Mouse (Mus musculus) urinary bladder, adult 2 months (tissue): ENCODE measurements around the gene Spp2. TPM values are rescaled to one million over a fixed set of nuclear protein-coding genes. Genes with fewer than 3 reads are reported as not detected.
"Not testable (repeated sequence)": the region's sequence is repeated elsewhere in the genome, so short reads cannot be mapped to it uniquely, and the experiment has no call there.

Experiments
- DNase-seq: peaks from one replicate; pipeline ENCODE4 v3.0.0; 2022; ENCODE audit warnings: low spot score
- polyA plus RNA-seq: library from polyadenylated mRNA; depleted of rRNA; stranded (reverse); fragments of >200 nt; gene quantifications from 2 replicates; pipeline ENCODE4 v1.2.3, GENCODE M21; 2012

Gene Spp2
- polyA plus RNA-seq, 1 experiment: not detected

DNA sequence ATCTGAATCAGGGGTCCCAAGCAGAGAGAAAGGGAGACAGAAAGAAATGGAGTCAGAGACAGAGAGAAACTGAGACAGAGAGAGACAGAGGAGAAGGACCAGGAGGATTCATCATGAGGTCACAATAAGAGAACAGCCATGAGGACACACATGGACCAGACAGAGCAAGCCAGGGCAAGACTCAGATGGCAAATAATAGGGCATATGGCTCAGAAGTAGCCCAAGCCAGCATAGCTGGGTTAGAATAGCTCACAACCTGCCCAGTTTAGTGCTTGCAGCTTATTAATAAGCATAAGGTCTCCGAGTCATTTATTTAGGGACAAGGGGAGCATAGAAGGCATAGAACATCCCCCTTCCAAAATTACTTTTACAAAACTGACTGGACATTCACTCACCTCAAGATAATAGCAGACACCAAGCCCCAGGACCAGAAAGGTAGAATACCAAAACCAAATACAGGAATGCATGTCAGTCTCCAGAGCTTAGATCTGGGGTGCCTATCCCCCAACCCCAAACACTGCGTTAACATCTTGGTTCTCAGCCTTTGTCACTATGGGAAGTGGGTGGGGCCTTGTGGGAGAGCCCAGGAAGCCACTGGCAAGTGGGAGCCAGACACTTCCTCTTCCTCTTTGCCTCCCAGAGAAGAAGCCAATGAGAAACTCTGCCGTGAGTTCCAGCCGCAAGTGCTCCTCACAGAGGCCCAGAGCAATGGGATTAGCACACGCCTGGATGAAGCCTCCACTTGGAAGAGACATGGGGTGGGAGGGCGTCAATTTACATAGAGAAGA lies 26.5 kb downstream of the Spp2 start:
- DNase-seq: no peak

DNA sequence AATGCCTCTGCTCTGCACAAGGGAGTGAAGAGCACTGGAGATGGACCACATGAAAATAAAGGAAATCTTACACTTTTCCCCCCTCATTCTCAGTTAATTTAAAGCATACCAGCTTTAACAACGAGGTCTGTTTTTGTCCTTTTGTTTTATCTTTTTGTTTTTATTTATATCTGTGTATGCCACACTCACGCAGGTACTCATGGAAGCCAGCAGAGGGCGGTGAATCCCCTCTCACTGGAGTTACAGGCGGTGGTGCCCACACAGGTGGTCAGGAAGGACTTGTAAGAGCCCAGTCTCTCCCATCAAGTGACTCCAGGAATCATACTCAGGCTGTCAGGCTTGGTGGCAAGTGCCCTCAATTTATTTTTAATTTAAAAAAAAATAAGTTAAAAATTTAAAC lies 27.3 kb downstream of the Spp2 start:
- no peak for DNase-seq

DNA sequence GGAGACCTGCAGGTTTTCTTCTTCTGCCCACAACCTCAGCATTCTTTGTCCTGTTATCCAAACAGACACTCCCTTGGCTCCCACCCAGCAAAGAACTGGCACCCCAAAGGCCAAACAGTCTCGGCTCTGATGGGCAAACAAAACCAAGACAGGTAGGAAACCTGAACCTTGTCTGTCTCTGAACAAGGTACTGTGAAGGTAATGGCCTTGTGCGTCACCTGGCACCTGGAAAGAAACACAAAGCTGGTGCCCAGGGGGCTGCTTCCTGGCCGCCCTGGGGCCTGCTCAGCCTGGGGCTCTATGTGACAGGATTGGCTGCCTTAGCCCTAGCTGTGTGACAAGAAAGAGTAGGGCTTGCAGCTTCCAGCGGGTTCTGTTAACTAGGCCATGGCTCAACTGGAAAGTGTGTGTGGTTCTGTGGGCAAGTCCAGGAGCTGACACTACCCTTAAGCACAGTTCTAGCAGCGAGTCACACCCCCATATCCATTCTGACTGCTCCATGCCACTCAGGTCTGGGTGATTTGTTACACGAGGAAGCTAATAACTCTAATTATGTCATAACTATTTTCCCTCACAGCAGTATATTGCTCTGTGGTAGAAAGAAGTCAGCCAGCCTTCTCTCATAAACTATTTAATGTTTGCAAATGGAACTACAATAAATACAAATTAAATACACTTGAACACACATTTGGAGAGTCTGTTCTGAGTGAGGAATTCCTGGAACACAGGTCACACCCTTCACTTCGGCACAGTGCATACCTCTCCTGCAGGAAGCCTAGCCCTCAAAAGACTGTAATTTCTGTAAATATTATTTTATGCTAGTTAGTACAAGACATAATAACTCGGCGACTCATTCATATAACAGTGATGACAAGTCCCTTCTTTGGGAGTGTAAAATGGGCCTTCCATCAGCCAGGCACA lies 30.7 kb downstream of the Spp2 start:
- DNase-seq: peak; percentile 26

DNA sequence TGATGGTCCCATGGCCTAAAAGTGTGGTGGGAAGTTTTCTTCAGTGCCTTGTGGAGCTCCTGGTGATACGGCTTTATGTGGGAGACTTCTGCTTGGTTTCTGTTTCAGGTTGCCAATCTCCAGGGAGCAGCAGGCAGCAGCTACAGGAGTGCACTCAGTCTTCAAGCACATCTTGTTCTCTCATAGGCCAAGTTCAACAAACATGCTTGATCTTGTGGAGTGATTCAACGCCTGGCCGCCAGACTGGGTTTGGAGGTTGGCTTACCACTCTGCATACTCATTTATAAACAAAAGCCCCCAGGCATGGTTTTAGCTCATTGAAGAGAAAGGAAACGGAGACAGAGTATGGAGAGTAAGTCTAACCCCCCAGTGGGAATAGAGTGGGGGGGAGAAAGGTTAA lies 36.6 kb downstream of the Spp2 start:
- DNase-seq: no peak

DNA sequence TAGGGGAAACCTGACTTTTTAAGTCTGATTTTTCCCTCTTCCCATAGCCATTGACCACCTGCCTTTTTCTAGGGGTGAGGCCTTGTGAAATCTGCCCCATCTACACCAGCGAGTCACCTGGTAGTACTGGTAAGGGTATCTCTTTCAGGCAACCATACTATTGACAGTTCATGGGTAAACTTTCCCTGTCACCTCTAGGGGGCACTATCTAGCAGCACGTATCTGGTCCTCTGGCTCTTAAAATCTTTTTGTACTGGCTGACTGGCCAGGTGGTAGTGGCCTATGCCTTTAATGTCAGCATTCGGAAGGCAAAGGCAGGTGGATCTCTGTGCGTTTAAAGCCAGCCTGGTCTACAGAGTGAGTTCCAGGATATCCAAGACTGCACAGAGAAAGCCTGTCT lies 38.6 kb downstream of the Spp2 start:
- no peak for DNase-seq

DNA sequence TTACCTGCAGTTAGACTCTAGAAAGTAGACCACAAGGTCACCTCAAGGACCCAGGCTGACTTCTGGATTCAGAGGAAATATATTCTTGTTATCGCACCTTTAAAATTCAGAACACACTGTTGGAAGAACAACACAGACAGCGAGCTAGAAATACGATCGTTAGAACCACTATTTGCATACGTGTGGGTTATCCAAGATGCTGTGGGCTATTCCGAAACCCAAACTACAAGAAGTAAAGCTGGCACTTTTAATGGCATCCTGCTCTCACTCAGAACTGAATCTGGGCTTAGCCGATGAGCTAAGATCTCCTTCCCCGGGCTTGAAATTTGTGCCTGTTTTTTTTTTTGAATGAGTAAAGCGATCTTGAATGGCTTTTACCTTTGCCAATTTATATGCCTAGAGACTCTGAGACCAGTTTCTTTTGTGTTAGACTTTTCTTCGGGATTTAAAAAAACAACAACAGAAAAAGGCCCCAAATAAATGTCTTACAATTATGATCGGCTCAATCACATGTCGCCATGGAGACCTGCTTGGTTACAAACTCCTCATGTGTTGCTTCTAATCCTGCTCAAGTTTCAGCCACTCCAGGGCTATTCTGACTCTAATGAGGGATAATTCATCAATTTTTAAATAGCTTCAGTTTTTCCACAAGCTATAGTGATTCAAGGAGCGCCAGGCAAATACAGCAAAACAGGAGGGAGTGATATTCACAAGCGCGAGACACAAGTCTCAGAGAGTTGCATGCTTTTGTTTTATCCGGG lies 39.7 kb downstream of the Spp2 start:
- DNase-seq: no peak

DNA sequence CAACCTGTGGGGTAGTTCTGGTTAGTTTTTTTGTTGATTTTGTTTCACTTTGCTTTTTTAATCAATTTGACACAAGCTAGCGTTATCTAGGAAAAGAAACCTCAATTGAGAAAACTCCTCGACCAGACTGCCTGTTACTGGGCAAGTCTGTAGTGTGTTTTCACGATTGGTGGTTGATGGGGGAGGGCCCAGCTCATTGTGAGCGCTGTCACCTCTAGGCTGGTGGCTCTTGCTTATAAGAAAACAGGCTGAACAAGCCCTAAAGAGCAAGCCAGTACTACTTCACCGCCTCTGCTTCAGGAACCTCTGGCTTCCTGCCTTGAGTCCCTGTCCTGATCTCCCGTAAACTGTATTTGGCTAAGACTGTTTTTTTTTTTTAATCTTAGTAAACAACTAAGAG lies 40.7 kb downstream of the Spp2 start:
- no peak for DNase-seq

DNA sequence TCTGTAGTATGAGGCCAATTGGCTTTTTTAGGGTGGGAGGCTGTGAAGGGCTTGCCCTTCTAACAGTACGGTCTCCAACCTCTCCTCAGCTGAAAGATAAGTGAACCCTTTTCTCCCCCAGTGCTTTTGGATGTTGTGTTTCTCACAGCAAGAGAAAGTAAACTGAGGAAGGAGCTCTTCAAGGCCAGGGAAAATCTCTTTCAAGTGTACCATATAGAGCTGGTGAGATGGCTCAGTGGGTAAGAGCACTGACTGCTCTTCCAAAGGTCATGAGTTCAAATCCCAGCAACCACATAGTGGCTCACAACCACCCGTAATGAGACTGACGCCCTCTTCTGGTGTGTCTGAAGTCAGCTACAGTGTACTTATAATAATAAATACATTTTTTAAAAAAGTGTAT lies 41.3 kb downstream of the Spp2 start:
- not testable (repeated sequence) for DNase-seq

DNA sequence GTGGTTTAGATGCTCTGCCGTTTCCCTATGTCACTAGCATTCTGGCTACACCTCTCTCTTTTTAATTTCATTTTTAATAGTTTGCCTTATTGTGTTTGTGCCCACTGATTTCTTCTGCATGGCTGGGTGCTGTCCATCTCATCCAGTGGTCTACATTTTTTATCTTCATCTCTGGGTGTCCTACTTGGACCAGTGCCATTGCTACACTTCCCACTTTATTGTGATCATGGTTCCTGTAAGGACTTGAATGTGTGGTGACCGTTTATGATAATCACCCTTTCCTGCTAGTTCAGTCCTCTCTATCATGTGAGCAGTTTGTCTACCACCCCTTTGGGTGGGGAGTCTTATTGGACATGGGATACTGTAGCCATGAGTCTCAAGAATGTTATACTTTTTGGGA lies 43.0 kb downstream of the Spp2 start:
- DNase-seq: no peak

DNA sequence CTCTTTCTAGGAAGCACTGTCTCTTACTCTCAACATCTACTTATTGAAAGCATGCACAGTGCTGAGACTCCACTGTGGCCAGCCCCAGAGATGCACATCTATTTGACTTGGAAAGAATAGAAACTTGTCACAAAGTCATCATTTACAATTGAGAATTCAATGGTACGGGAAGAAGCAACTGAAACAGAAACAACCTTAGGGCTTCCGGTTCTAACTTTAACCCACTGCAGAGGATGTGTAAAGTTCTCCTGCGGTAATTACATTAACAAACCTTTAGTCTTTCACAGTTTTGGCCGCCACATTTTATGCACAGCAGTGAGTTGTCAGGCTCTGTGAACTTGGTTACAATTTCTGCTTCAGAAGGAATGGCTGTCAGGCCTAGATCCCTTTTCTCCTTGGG lies 43.9 kb downstream of the Spp2 start:
- no peak for DNase-seq

DNA sequence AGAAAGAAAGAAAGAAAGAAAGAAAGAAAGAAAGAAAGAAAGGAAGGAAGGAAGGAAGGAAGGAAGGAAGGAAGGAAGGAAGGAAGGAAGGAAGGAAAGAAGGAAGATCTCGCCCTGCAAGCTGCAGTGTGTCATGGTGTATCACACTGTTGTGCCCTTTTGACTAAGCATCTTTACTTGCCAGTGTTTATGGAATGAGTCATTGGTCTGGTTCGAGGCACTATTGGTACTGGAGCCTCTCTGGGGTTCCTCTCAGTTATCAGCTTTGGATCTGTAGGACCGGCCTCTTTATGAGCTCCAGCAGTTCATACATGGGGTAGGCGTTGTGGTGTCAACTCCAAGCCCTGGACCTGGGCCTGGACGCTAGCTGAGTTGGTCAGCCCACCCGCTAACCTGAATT lies 45.4 kb downstream of the Spp2 start:
- DNase-seq: no peak

DNA sequence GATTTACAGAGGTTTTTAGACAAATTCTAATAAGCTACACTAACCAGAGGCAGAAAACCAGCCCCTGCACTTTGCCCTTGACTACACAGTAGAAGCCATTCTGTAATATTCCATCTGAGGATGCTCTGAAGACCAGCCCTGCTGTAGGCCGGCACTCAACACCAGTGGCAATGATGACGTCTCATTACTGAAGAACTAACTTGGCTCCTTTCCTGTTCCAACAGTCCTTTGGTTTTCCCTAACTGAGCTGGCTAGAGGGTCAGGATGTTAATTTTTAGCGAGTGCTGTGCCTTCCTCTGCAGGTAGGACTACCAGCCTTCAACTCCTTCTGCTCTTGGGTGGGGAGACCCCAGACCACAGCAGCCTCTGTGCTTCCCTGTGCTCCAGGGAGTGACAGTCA lies 47.9 kb downstream of the Spp2 start:
- DNase-seq: no peak

DNA sequence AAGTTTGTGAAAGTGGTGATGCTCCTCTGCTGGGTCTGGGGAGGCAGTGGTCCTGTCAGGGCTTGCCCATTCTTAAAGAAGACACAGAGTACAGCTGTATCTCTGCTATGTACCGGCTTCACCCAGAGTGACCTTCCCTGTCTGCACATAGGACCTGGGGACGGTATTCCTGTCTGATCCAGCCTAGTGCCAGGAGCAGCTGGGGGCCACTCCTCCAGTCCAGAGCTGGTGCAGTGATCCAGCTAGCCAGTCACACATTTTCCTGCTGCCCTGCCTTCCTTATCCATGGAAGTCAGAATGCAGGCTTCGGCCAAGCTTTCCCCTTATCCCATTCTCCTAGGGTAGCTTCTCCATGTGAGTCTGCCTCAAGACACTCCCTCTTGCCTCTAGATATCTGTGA lies 49.0 kb downstream of the Spp2 start:
- DNase-seq: no peak

DNA sequence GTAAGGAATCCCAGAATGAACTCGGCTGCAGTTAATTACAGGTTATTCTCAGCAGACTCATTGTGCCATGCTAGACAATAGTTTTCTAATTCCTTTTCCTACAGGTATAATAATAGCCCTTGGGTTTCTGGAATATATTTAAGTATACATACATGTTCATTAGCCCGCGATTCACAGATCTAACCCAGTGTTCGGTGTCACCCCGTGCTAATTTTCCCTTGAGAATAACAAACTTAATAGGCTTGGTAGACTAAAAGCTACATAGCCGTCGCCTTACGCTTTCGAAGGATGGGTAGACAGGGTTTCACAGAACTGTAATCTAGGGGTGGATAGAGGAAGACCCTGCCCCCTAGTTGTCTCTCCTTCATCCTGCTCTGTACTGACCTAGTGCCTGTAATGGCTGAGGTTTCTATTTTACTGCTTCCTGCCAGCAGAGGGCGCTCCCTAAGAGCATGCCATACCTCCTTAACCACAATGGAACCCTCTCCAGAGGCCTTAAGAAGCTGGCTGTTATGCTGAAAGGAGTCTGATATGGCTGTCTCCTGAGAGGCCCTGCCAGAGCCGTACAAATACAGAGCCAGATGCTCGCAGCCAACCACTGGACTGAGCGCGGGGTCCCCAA lies 49.8 kb downstream of the Spp2 start:
- peak; percentile 37 for DNase-seq

DNA sequence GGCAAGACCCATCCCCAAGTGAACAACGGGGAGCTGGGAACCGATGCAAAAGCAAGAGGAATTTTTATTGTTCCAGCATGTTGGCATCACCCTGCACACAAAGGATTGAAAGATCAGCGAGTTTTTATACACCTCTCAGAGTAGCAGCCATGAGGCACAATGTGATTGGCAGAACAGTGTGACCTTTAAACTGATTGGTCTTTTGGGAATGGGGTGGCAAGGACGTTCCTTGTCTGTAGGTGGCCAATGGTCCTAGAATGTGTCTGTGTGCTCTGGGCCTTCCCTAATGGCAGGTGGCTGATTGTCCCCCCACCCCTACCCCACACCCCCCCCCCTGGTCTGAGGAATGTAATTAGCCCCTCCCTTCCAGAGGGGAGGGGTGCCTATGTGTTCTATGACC lies 52.4 kb downstream of the Spp2 start:
- DNase-seq: no peak

DNA sequence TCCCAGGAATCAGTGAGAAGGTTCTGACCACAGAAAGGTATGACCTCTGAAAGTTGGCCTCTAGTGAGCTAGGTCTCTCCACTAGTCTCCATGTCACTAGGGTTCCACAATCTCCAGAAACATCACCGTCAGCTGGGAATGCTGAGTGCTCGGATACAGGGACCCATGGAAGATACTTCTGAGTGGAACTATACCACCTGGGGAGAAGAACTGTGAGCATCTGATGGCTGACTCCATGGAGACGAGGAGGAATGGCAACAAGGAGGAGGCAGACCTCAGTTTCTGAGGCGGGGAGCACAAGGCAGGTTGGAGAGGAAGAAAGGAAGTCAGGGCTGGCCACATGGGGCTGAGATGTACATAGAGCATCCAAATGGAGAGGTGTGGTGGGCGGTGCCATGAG lies 52.9 kb downstream of the Spp2 start:
- DNase-seq: no peak

DNA sequence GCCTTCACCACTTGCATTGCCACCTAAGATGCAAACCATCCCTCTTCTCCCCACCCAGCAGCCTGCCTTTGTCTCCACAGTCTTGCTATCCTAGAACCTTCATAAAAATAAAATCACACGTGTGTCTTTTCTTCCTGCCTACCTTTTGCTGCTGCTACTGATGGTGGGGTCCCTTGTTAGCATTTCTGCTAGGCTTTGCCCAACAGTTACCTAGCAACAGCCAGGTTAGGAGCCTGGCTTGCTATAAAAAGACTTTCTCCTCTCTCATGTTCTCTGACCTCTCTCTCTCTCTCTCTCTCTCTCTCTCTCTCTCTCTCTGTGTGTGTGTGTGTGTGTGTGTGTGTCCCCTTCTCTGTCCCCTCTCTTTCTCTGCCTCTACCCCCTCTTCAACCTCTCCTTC lies 54.3 kb downstream of the Spp2 start:
- DNase-seq: no peak

DNA sequence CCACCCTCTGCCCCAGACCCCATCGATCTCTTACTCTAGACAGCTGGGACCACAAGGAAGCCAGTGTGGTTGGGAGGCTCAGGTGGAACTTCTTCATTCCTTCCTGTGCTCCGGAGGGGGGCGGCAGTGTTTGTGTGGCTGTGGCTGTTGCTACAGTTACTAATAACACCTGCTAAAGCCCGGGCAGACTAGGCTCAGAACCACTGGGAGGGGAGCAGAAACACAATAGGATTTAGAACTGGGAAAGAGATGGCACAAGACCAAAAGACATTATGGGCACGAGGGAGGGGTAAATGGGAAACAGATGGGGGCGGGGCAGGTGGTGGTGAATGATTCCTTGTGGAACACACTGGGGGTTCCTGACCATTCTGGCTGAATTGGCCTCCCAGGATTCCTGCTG lies 55.7 kb downstream of the Spp2 start:
- DNase-seq: no peak

DNA sequence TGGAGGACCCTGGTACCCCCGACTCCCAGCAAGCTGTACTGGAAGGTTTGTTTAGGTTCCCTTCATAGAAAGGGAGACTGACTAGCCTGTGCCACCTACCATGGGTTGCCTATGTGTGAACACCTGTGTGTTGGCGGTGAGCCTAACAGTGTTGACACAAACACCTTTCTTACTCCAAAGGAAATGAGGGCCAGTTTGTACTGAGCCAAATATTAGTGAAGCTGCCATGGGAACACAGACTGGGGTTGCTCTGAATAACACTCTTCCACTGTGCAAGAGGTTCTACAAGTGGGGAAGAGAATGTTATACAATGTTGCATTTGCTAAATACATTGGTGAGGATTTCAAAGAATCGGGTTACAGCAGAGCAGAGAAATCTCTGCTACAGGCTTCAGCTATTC lies 56.5 kb downstream of the Spp2 start:
- no peak for DNase-seq

DNA sequence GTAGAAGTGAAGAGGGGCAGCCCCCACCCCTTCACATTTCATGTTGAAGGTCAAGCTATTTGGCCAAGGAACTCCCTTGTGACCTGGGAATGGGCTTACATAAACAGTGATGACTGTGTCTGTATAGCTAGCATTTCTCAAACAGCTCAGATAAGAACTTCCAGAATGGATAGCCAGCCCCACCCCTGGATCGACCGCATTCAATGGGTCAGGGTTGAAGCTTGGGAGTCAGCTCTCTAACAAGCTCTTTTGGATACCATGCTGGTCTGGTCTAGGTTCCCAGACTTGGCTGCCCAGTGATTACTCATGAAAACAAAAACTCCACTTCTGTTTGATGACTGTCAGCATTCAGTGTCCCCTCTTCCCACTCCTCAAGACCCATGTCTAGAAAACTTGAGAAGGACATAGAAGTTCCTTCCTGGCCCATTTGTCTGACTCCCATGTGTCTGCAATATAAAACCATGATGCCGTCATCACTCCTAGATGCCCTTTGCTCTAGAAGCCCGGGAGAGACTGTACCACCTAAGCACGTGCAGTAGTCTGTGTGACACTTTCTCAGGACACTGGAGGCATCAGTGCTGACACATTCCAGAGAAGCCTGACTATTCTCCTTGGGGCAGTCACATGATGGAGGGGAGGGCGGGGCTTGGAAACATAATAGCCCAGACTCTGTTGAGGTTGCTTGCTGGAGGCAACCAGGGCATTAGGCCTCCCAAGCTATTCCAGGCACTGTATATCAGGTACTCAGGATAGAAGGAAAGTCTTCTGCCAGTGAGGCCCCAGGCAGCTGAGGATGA lies 57.5 kb downstream of the Spp2 start:
- no peak for DNase-seq

DNA sequence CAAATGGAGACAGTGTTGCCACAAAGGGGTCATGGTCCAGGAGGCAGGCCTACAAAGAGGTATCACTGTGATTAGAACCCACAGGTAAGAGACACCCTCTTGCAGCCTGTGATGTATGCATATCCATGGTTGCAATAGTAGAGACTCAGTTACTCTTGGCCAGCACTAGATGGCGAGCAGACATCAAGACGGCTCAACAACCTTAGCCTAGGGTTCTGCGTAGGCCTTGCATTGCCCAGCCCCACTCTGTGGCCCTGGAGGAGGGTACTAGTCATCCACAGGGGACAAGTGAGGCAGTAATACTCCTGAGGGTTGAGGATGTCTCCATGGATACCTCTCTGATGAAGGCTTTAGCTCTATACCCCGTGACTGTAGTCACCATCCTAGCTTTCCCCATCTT lies 59.0 kb downstream of the Spp2 start:
- DNase-seq: no peak
